Mouse (Mus musculus): Measurements from ENCODE around the gene Trim59.

The Trim59 gene

GRCm38 (mm10) chr3:69005338-69006245 lies 39.0 kb downstream of the Trim59 start:
- in situ Hi-C loops (cut with MboI) = no loop called here

GRCm38 (mm10) chr3:69004437-69005337 lies 39.9 kb downstream of the Trim59 start, which contains the start of the genes Ift80 and Smc4:
Ift80 (minus strand) TSS chr3:69004570.
Smc4 (plus strand) TSS chr3:69004738.
- in situ Hi-C loops (cut with MboI) = no loop called here

DNA sequence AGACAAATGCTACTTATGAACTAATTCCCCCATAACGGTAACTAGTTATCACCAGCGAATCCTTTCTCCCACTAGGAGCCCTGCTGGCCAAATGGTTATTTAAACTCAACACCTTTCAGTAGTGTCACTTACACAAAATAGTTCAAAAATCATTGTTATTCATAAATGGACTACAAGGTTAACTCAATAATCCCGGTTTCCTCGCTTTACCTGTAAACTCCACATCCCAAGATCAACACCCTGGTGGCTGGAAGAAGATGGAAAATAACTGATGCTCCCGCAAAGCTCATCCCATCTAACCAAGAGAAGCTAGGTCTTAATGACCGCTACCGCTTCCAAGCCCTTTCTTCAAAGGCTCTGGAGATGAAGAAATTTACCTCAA lies 40.5 kb downstream of the Trim59 start:
- in situ Hi-C loops (cut with MboI) = no loop called here

- in situ Hi-C loops (cut with MboI) = no loop called here
Measured at GRCm38 (mm10) chr3:69002781-69003180, 41.8 kb downstream of the Trim59 start.

DNA sequence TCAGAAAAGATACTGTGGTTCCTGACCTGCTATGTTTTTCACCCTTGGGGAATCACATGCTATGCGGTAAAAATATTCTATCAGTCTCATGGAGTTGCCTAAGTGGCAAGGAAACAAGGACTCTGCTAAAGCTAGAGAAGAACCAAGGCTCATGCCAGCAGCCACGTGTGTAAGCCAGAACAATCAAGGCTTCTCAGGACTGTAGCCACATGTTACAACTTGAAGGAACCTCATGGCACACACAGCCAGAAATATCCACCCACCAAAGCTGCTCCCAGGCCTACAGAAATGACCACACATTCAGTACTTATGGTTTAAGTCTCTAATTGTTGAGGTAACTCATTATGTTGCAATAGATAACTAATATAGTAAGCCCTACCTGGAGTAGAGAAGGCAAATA lies 58.0 kb downstream of the Trim59 start:
- in situ Hi-C loops (cut with MboI) = no loop called here

Measured in mature B cell (primary cell).